Mouse (Mus musculus) liver, embryonic 12.5 days (tissue): ENCODE data around the gene Rhbdf1. TPM values are rescaled to one million over a fixed set of nuclear protein-coding genes. Genes with fewer than 3 reads are reported as not detected.
A peak's percentile ranks its signal among the peaks of the same experiment; 100 is the strongest.

Source experiments
- ATAC-seq: fragments of 200-750 bp; cut with Nextera tagmentation; 2 replicates; pipeline ENCODE4 v1.8.0; 2017; ENCODE audit warnings: moderate number of reproducible peaks, mild to moderate bottlenecking, moderate library complexity
- H3K27ac ChIP-seq: fragments of 300-500 bp; sonication (generic); 2 replicates; pipeline ENCODE4 v1.5.1; 2016; ENCODE audit warnings: mild to moderate bottlenecking
- H3K27me3 ChIP-seq: fragments of 300-500 bp; sonication (generic); replicated peaks from 2 replicates; pipeline ENCODE4 v1.6.1; 2016; ENCODE audit warnings: mild to moderate bottlenecking, moderate library complexity
- H3K36me3 ChIP-seq: fragments of 300-500 bp; sonication (generic); 2 replicates; pipeline ENCODE4 v1.6.1; 2016; ENCODE audit warnings: mild to moderate bottlenecking, moderate library complexity
- H3K4me1 ChIP-seq: fragments of 300-500 bp; sonication (generic); 2 replicates; pipeline ENCODE4 v1.6.1; 2016
- H3K4me2 ChIP-seq: fragments of 300-500 bp; sonication (generic); 2 replicates; pipeline ENCODE4 v1.6.1; 2016; ENCODE audit warnings: mild to moderate bottlenecking, moderate library complexity
- H3K4me3 ChIP-seq: fragments of 300-500 bp; sonication (generic); 2 replicates; pipeline ENCODE4 v1.5.1; 2016; ENCODE audit warnings: mild to moderate bottlenecking, moderate library complexity
- H3K9ac ChIP-seq: fragments of 300-500 bp; sonication (generic); 2 replicates; pipeline ENCODE4 v1.6.1; 2016; ENCODE audit warnings: mild to moderate bottlenecking, moderate library complexity
- H3K9me3 ChIP-seq: fragments of 300-500 bp; sonication (generic); replicated peaks from 2 replicates; pipeline ENCODE4 v1.6.1; 2016; ENCODE audit warnings: mild to moderate bottlenecking, moderate library complexity
- WGBS: fragments of 180-500 bp; shearing (Covaris S2); methylation state at CpG from one replicate; pipeline ENCODE4 v1.1.7; 2016; ENCODE audit not compliant: insufficient replicate concordance; 5-methylcytosine and 5-hydroxymethylcytosine counted together
- polyA plus RNA-seq: library from polyadenylated mRNA; unstranded; fragments of >200 nt; fragmentation: Nextera tagmentation; extraction: Ambion mirVana; gene quantifications from 2 replicates; pipeline ENCODE4 v1.2.1, GENCODE M21; 2016

Rhbdf1 gene
- polyA plus RNA-seq, 1 experiment from 2014 or later = 12.0 TPM

DNA sequence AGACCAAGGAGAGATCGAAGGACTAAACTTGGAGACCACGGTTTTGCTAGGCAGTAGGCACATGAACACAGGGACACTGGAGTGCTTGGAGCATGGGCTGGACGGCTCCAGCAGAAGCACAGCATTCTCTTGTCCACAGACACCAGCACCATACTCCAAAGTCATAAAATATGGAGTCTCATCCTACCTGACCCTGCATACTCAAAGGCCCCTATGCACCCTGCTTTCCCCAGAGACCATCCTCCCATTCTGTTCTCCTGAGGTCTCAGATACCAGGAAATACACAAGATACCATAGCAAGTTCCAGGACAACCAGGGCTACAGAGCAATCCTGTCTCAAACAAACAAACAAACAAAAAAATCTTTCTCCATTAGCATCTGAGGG is 15.3 kb upstream of the Rhbdf1 start:
- Histone ChIP-seq H3K4me3 (no peak overlapping the region), H3K9me3 (no peaks in the 10 kb centered on the region), H3K9ac (peak overlapping the region; percentile 81; the same call in 1 of the 2 replicates), H3K4me1 (peaks cover 51% of the 10 kb centered on the region), H3K27ac (peak overlapping the region; percentile 99), H3K27me3 (no peaks in the 10 kb centered on the region), H3K36me3 (peaks cover 99% of the 10 kb centered on the region), H3K4me2 (0 out of 2 replicates have a peak overlapping the region, but pooled peaks have one; percentile 14)
- ATAC-seq = no peak
- WGBS = 90% methylated on average over 3 of the region's 3 CpGs

DNA sequence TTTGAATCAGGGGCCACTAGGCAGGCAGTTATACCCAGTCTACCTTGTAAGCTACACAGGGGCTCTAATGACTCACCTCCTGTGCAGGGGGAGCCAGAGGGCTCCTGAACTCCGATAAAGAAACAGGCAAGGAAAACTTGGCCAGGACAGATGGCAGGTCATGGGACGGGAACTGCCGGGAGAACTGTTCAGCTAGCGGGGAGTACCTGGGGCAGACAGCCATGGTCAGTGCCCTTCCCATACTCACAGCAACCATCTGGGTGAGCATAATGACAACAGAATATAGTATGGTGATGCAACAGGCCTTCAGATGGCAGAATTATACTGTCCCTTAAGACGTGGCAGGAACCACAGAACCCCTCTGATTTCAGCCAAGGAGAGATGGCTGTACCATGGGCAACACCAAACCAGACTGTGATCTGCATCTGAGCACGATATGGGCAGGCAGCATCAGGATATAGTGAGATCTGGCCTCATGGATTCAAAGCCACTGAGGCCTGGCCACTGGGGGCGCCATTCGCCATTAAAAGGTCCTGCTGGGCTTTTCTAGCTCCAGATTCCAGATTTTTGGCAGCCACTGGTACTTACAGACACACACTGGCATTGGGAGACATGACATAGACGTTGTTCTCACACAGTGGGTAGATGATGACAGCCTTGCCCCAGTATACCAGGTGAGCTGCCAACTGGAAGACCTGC is 14.8 kb upstream of the Rhbdf1 start:
- ATAC-seq = no peak
- H3K36me3 ChIP-seq = peaks cover 99% of the 10 kb centered on the region
- no peak overlapping the region; the same call in 1 of the 2 replicates for H3K9ac ChIP-seq
- 0 out of 2 replicates have a peak overlapping the region, but pooled peaks have one; percentile 14 for H3K4me2 ChIP-seq
- H3K27ac ChIP-seq = peak overlapping the region; percentile 99
- H3K27me3 ChIP-seq = no peaks in the 10 kb centered on the region
- 61% methylated on average over 9 of the region's 9 CpGs for WGBS
- H3K9me3 ChIP-seq = no peaks in the 10 kb centered on the region
- H3K4me1 ChIP-seq = peaks cover 45% of the 10 kb centered on the region
- no peak overlapping the region for H3K4me3 ChIP-seq

DNA sequence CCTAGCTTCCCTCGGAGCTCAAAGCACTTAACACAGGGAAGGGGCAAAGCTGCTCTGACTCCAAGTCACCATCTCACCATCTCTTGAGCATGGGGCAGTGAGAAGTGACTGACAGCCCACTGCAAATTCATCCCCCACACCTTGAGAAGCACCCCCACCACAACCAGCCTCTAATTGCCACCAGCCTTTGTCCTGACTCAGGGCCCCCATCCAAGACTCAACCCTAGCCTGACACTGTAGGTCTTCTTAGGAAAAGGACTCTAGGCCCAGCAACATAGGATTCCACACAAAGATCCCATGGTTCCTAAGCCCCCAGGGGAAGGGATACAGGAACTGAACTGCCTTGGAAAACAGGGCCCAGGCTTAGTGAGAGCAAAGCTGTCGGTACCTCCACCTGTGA is 14.0 kb upstream of the Rhbdf1 start:
- Histone ChIP-seq H3K4me3 (no peak overlapping the region), H3K4me2 (no peak overlapping the region), H3K9me3 (no peaks in the 10 kb centered on the region), H3K4me1 (peaks cover 38% of the 10 kb centered on the region), H3K36me3 (peaks cover 99% of the 10 kb centered on the region), H3K27ac (peak overlapping the region; percentile 99), H3K9ac (peak overlapping the region; percentile 23; the same call in 1 of the 2 replicates), H3K27me3 (no peaks in the 10 kb centered on the region)
- ATAC-seq = no peak
- WGBS = 82% methylated on average over 2 of the region's 2 CpGs

- H3K9me3 ChIP-seq = no peaks in the 10 kb centered on the region
- H3K4me1 ChIP-seq = peaks cover 33% of the 10 kb centered on the region
- peak overlapping the region; percentile 99 for H3K27ac ChIP-seq
- 73% methylated on average over 3 of the region's 3 CpGs for WGBS
- H3K36me3 ChIP-seq = peaks cover 99% of the 10 kb centered on the region
- no peaks in the 10 kb centered on the region for H3K27me3 ChIP-seq
- no peak for ATAC-seq
- 0 out of 2 replicates have a peak overlapping the region, but pooled peaks have one; percentile 23 for H3K9ac ChIP-seq
- no peak overlapping the region for H3K4me3 ChIP-seq
- no peak overlapping the region for H3K4me2 ChIP-seq
Observed at GRCm38 (mm10) chr11:32235646-32236045, 13.5 kb upstream of the Rhbdf1 start.

GRCm38 (mm10) chr11:32234816-32235485 is 12.9 kb upstream of the Rhbdf1 start:
- Histone ChIP-seq H3K4me1 (peaks cover 26% of the 10 kb centered on the region), H3K27ac (peak overlapping the region; percentile 99), H3K9ac (peak overlapping the region; percentile 22; the same call in 1 of the 2 replicates), H3K27me3 (no peaks in the 10 kb centered on the region), H3K36me3 (peaks cover 99% of the 10 kb centered on the region), H3K4me3 (no peak overlapping the region), H3K9me3 (no peaks in the 10 kb centered on the region), H3K4me2 (no peak overlapping the region)
- no peak for ATAC-seq
- 82% methylated on average over 6 of the region's 6 CpGs for WGBS

DNA sequence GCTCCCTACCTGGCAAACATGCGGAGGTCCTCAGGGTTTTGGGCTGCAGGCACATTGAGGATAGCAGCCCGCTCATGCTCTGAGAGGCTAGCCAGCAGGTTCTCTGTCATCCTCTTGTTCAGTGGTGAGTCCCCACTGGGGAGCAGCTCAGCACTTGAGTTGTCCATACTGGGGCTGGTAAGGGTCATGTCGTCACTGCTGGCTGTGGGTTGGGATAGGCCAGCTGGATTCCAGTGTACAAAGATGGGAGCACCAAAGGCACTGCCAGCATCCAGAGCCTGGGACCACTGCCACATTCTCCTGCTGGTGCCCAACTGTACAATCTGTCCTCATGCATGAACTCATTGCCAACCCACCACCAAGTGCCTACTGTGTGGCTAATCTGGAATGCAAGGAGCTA is 11.8 kb upstream of the Rhbdf1 start:
- no peaks in the 10 kb centered on the region for H3K27me3 ChIP-seq
- H3K4me1 ChIP-seq = peaks cover 18% of the 10 kb centered on the region
- no peak overlapping the region for H3K4me2 ChIP-seq
- no peak overlapping the region for H3K9ac ChIP-seq
- no peaks in the 10 kb centered on the region for H3K9me3 ChIP-seq
- peak overlapping the region; percentile 11; the same call in 1 of the 2 replicates for H3K27ac ChIP-seq
- H3K4me3 ChIP-seq = no peak overlapping the region
- ATAC-seq = no peak
- H3K36me3 ChIP-seq = peaks cover 99% of the 10 kb centered on the region
- 93% methylated on average over 3 of the region's 3 CpGs for WGBS

- H3K27ac ChIP-seq = no peak overlapping the region
- 92% methylated on average over 10 of the region's 10 CpGs for WGBS
- H3K27me3 ChIP-seq = no peaks in the 10 kb centered on the region
- H3K9me3 ChIP-seq = no peaks in the 10 kb centered on the region
- H3K36me3 ChIP-seq = peaks cover 100% of the 10 kb centered on the region
- H3K4me1 ChIP-seq = peaks cover 14% of the 10 kb centered on the region
- no peak for ATAC-seq
- no peak overlapping the region for H3K4me2 ChIP-seq
- no peak overlapping the region for H3K9ac ChIP-seq
- H3K4me3 ChIP-seq = no peak overlapping the region
Observed at GRCm38 (mm10) chr11:32232848-32233247, 10.7 kb upstream of the Rhbdf1 start.

DNA sequence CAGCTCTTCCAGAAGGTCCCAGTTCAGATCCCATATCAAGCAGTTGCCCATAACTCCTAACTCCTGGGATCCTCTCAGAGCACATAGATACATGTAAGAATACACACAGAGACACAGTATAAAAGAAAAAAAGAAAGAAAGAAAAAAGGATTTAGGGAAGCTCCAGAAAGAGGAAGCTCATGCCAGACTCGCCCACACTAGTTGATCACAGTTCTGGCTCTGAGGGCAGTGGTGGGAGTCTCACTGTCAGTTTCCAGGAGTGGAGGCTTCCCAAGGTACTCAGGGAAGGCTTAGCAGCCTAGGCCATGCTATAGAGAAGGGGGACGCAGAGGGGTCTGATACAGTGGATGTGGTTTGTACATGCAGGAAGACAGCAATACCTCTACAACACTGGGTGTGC is 9.0 kb upstream of the Rhbdf1 start:
- Histone ChIP-seq H3K4me3 (no peak overlapping the region), H3K4me2 (no peak overlapping the region), H3K27ac (0 out of 2 replicates have a peak overlapping the region, but pooled peaks have one; percentile 13), H3K9ac (no peak overlapping the region), H3K9me3 (no peaks in the 10 kb centered on the region), H3K4me1 (peaks cover 19% of the 10 kb centered on the region), H3K27me3 (no peaks in the 10 kb centered on the region), H3K36me3 (peaks cover 84% of the 10 kb centered on the region)
- no peak for ATAC-seq
- WGBS = 78% methylated on average over 2 of the region's 2 CpGs

DNA sequence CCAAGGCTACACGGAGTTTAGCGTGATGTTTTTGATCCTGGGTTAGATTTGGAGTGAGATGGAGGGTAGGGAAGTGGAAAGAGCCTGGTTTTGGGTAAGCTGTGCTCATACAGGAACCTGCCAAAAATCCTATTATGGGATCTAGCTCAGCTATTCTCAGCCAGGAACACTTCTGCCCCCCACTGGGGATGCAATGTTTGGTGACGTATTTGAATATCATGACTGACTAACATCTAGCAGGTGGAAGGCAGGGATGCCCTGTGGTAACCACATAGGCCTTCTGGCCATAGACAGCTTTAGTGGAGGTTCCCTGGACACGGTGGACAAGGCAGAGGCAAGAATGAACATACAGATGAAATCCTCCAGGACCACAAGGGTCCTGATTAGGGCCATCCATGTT is 8.1 kb upstream of the Rhbdf1 start:
- H3K27me3 ChIP-seq = peaks cover 2% of the 10 kb centered on the region; the same call in 1 of the 2 replicates
- ATAC-seq = no peak
- H3K9me3 ChIP-seq = no peaks in the 10 kb centered on the region
- no peak overlapping the region for H3K4me3 ChIP-seq
- no peak overlapping the region for H3K9ac ChIP-seq
- peak overlapping the region; percentile 13; the same call in 1 of the 2 replicates for H3K27ac ChIP-seq
- peaks cover 28% of the 10 kb centered on the region for H3K4me1 ChIP-seq
- H3K36me3 ChIP-seq = peaks cover 75% of the 10 kb centered on the region
- WGBS = 84% methylated on average over 4 of the region's 4 CpGs
- H3K4me2 ChIP-seq = no peak overlapping the region

DNA sequence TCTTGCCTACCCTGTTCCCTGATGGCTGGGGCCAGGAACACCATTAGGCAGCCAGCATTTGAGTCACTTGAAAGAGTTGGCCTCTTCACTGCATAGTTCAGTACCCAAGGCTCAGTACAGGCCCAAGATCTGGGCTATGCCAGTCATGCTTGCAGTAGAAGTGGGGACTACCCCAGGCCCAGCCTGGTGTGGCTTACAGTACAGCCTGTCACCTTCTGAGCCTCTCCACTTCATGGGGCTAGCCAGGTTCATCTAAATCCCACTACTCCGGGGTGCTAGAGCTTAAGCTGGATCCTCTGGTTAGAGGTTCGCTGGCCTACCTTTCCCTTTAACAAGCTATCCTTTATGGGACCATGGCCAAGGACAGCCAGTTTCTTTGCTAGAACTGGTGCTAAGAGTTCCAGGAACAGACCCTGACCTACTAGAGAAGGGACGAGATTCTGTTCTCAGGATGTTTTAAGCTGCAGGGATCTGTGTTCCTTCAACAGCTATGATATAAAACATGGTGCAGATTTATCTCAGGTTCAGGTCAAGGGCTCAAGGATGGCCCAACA is 6.3 kb upstream of the Rhbdf1 start:
- Histone ChIP-seq H3K27ac (peak overlapping the region; percentile 52), H3K4me2 (0 out of 2 replicates have a peak overlapping the region, but pooled peaks have one; percentile 91), H3K27me3 (peaks cover 20% of the 10 kb centered on the region), H3K4me3 (no peak overlapping the region), H3K4me1 (peaks cover 38% of the 10 kb centered on the region), H3K9ac (no peak overlapping the region), H3K9me3 (no peaks in the 10 kb centered on the region), H3K36me3 (peaks cover 57% of the 10 kb centered on the region)
- no peak for ATAC-seq
- 84% methylated on average over 3 of the region's 3 CpGs for WGBS

DNA sequence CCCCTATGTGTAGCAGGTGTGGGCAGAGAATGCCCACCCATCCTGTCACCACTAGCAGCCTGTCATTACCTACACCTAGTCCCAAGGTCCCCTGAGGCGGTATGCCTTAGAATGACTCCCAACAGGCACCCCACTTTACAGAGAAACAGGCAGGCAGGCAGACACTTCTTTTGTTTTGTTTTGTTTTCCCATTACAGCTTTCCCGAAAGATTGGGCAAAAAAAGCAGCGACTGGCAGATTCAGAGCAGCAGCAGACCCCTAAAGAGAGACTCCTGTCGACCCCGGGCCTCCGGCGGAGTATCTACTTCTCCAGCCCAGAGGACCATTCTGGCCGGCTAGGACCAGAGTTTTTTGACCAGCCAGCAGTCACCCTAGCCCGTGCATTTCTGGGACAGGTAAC is 5.5 kb upstream of the Rhbdf1 start:
- Histone ChIP-seq H3K36me3 (peaks cover 49% of the 10 kb centered on the region), H3K4me2 (peak overlapping the region; percentile 91), H3K27ac (no peak overlapping the region), H3K27me3 (peaks cover 28% of the 10 kb centered on the region), H3K9me3 (no peaks in the 10 kb centered on the region), H3K9ac (peak overlapping the region; percentile 90), H3K4me3 (peak overlapping the region; percentile 83), H3K4me1 (peaks cover 45% of the 10 kb centered on the region)
- no peak for ATAC-seq
- WGBS = 88% methylated on average over 9 of the region's 9 CpGs

- 39% methylated on average over 1 of the region's 1 CpGs for WGBS
- peak overlapping the region; percentile 90 for H3K9ac ChIP-seq
Observed at GRCm38 (mm10) chr11:32227041-32227440, 4.9 kb upstream of the Rhbdf1 start.

More at GRCm38 (mm10) chr11:32227041-32227440, 4.9 kb upstream of the Rhbdf1 start:
- ATAC-seq = no peak
- Histone ChIP-seq H3K27me3 (peaks cover 34% of the 10 kb centered on the region), H3K27ac (peak overlapping the region; percentile 85), H3K36me3 (peaks cover 43% of the 10 kb centered on the region), H3K9me3 (no peaks in the 10 kb centered on the region), H3K4me2 (peak overlapping the region; percentile 91), H3K4me3 (peak overlapping the region; percentile 83), H3K4me1 (peaks cover 50% of the 10 kb centered on the region)
